Mouse (Mus musculus) embryo, embryonic 11.5 days (tissue): ENCODE data around the gene Ifit2.

Source experiments
- DNase-seq: peaks from one replicate; pipeline ENCODE4 v3.0.0-alpha.2; 2012; ENCODE audit warnings: low read depth, low spot score

The Ifit2 gene

DNA sequence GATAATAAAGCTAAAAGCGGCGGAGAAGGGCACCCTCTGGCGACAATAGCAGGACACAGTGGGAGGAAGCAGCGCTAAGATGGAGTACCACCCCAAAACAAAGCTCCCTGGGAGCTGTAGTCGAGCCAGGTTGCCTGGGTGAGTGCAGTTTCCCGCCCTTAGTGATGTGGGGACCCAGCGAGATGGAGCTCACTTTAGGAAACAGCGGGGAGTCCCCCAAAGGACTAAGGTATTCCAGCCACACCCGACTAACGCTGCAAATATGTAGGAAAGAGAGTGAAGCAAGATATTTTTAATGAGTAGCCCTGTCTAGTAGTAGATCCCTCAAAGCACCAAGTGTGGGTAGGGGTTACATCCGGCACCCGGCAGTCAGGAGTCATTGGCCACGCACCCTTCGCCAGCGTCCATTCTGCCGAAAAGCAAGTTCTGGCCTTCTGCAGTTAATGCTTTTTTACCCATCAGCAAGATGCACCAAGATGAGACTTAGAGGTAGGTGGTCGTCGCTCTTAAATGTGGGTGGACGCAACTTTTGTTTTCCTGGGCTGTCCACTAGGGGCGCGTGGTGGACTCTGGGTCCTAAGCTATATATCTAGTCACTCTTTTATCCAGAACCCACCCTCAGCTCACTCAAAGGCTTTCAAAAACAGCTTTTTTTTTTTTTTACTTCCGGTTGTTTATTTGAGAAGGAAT is at the start of gene Ifit2:
TSS of gene Ifit2 (plus strand) at position 161 of the 690 bp plus-strand sequence.
- peak; percentile 56 for DNase-seq

DNA sequence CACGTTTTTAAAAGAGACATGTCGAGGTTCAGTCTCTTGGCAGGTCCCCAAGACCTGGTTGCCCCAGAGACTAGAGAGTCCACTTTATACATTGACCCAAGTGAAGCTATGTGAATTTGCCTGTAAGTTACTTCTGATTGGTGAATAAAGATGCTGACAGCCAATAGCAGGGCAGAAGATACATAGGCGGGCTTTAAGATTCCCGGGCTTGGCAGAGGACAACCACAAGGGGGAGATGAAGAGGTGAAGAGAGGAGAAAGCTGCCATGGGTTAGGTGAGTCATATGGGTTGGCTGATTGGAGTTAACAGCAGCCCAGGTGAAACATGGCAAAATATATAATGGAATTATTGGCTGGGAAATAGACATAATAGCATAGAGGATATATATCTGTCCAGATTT is 49.7 kb upstream of the Ifit2 start:
- peak; percentile 35 for DNase-seq

DNA sequence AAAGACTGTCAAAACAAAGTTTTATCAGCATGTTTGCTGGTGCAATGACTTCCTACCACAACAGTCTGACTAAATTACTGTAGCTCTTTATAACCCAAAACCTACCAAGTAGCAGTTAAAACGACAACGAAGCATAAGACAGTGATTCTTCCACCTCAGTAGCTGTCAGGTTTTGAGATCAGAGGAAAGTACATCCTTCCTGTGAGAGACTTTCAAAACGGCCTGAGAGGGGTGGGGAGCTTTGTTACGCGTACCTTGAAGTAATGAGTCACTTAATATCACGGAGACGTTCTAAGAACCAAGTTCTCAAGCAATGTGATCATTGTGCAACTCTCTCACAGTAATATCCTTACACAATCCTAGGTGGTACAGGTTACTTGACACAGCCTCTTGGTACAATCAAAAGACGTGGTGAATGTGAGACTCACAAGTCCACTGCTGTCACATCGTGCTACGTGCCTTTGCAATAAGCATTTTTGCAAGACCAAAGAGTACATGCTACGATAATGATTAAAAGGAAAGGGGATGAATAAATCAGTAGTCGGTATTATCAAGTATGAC is 45.3 kb upstream of the Ifit2 start:
- no peak for DNase-seq

DNA sequence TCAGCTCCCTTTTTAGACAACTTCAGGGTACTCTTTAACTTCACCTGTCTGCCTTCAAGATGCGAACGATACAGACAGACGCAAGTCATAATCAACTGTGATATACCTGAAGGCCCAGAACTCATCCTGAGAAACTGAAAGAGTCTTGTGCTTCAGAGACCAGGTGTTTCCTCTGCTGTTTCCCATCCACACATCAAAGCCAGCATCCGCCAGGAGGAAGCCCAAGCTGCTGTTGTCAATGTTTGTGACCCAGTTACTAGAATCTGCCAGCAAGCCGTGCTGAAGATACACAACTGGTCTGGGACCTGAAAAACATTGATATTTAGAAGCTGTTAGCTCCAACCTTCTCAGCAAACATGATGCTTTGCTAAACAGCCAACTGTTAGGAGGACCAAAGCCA is 39.8 kb upstream of the Ifit2 start:
- DNase-seq: no peak

DNA sequence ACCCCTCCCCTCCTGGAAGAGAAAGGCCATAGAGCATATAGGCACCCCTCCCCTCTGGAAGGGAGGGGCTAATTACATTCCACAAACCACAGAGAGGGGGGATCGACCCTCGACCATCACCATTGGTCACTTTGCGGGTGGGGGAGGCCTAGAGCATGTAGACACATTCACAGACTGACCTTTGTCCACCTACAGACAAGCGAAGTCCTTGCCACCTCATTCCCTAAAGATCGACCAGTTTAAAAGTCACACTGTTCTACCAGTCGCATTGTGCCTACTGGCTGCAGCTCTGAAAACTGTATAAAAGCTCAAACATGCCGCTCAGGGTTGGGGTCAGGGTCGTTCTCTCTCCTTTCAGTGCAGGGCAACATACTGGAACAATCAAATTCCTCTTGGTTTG is 39.0 kb upstream of the Ifit2 start:
- DNase-seq: no peak

DNA sequence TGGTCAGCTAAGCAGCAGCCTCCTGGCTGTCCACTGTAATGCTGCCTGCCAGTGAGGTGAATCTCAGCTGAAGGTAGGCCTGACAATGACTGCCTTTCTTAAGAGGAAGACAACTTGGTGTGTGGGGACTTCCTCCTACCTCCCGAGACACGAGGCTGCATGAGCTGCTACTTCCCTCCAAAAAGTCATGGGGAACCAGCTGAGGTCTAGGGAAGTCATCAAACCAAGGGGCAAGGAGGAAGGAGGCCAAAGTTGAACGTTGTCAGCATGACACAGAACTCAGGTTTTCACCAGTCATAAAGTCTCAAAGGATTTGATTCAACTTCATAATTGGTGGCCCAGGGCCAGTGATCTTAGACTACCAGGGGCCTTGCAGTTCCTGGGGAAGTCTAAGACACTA is 34.8 kb upstream of the Ifit2 start:
- DNase-seq: no peak

DNA sequence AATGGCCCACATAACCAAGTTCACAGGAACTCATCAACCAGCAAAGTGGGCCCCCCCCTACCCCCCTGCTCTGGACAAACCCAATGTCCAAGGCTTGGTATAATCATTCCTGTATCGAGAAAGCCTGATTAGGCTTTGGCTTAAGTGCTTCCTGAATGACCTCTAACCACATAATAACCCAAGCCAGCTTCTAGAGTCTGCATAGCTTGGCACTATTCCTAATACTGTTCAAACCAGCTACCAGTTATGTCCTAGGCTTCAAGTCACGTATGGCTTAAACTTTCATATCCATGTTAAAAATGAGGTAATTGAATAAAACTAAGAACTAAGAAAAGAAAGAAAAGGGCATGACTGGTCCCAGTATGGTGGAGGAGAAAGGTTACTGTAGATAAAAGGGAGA is 34.1 kb upstream of the Ifit2 start:
- no peak for DNase-seq

DNA sequence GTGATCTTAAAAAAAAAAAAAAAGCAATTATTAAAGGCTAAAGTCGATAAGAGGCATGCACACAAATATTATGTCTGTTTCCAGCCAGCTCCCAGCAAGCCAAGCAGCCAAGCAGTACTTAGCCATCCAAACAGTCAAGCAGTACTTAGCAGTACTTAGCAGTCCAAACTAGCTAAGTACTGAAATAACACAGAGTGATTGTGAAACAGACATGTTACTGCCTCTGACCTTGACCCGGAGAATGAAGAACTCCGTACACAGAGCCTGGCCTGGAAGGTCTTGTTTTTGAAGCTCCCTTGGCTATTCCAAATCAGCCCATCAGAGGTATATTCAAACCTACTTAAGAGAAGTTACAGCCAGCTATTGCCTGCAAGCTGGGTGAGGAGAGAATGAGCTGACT is 33.3 kb upstream of the Ifit2 start:
- no peak for DNase-seq

DNA sequence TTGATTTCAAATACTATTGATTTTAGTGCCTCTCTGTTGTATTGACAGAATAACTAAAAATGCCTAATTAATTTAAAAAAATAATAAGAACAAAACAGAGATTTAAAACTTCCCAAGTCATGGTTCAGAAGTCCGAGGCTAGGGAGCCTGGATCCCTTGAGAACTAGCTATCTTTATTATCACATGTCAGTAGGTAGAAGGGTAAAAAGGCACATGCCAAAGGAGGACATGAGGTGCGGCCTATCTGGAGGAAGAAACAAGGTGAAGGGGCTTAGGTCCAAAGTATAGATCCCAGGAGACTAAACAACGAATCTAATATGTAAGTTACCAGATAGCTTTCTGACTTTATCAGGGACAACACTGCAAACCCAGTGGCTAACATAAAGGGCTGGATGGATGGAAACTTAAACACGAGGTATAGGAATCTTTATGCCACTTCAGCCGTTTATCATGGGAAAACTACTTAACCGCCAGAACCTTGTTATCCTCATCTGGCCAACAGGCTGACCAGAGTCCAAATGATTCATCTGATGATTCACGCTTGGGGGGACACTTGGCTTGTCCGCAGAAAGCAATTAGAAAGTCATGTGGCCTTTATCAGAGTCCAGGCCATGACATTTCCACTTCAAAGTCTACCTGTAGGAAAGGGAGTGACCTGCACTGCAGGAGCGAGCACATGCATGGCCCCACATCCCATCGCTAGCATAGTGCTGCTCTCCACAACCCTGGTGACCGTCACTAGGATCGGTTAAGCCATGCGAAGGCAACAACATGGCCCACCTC is 32.5 kb upstream of the Ifit2 start:
- no peak for DNase-seq

DNA sequence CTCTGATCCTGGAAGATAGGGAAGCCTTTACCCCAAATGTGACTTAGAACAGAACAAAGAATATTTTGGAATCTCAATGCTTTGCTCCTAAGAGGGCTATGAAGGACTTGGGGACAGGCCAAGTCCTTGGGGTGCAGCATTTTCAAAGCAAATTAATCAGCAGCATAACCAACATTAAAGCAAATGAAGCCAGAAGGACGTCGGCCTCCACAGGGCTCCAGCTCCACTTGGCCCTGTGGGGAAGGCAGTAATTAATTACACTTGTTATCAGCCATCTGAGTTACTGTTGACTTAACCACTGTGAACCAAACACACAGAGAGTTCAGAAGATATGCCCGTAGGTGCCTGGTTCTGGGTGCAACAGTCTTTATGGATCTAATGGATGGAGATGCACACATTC is 31.7 kb upstream of the Ifit2 start:
- DNase-seq: no peak

DNA sequence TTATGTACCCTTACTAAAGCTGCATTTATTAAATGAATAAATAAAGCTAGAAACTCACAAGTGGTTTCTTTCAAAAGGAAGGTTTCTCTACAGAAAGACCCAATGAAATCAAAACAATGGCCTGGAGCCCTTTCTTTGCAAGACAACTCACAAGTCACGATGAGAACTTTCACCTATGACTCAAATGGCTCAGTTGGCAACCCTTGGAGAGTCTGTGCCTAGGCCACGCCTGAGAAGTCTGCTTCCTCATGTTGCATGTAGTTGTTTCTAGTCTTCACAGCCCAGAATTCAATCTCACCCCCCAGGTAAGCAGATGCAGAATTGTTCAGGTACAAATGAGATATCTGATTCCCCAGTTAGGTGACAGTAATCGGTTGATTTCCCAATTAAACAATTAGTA is 30.8 kb upstream of the Ifit2 start:
- DNase-seq: no peak

DNA sequence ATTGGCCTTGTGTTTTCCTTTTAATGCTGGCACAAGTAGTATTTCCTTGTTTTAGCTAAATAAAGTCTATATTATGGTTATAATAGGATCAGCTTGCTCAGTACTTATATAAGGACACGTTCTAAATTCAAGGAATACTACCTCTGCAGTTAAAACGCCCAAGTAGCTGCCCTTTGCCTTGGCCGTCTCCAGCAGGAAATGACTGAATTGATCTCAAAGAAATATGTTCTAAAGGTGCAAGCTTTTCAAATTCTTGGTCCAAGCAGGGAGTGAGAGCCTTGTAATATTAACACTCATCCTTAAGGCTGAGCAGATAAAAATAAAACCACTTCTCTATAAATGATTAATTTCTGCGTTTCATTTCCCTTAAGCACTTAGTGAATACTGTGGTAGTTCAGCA is 30.4 kb upstream of the Ifit2 start:
- no peak for DNase-seq

DNA sequence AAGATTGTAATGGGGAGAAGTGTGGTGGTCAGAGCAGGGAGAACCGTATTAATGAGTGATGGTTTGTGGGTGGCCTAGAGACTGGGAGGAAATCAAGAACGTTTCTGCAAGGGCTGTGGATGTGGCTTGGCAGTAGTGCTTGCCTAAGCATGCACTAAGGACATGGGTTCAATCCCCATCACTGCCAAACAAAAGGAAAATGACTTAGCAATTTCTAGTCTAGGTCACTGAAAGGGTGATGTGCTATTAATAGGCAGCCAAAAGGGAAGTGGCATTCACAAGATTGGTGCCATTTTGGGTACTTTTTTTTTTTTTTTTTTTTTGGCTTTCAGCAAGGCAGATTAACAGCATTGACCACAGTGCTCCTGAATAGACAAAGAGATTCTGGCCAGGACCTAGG is 29.1 kb upstream of the Ifit2 start:
- no peak for DNase-seq

DNA sequence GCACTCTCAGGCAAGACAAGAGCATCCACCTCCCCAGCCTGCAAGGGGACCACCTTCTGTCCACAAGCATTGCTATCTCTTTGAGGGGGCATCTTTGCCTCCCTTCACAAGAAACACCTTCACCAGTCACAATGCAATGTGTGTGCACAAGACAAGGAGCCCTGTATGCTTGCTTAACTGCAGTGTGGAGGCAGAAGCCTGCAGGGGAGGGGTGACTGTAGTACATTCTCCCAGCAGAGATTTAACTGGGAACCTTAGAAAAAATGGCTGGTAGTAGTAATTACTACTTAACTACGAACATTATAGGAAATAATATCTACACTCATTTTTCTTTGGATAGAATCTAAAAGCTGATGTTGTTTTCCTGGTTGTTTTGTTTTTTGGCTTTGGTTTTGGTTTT is 28.5 kb upstream of the Ifit2 start:
- no peak for DNase-seq

DNA sequence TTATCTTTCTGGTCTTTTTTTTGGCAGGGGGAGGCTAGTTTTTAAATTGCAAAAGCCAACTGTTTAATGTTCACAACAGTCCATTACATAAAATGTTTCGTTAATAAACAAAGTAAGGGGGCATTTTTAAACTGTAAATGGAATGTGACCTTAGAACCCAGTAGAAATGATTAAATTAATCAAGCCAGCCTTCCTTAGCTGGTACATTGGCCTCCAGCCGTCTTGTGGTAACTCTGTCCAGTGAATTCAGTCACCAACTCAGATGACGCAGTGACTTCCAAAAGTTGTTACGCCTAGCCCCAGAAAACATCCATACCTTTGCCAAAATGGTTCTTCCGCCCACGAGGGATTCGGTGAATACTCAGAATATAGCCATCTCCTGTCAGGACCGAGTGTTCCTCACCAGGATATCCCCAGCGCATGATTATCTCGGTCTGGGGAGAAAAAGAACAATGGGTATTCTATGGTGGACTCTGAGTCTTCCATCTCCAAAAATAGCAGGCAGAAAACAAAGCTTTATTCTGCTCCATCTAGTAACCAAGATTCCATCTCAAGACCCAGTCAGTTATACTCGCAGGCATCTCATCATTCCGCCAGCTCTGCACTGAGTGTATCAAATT is 27.3 kb upstream of the Ifit2 start:
- no peak for DNase-seq

DNA sequence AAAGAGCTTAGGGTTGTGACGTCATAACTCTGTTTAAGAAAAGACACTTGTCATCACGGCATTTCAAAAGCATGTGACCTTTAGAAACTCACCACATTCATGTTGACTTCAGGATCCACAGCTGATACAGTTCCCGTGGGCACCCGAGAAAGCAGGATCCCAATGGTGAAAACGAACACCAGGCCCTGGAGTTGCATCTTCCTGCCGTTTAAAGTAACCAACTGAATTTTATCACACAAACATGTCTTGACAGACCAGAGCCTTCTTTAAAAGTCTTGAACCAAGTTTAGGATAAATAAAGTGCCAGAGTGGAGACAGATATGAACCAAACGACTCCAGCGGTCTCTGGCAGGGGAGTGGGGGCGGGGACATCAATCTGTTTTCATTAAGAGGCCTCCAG is 25.8 kb upstream of the Ifit2 start:
- no peak for DNase-seq

DNA sequence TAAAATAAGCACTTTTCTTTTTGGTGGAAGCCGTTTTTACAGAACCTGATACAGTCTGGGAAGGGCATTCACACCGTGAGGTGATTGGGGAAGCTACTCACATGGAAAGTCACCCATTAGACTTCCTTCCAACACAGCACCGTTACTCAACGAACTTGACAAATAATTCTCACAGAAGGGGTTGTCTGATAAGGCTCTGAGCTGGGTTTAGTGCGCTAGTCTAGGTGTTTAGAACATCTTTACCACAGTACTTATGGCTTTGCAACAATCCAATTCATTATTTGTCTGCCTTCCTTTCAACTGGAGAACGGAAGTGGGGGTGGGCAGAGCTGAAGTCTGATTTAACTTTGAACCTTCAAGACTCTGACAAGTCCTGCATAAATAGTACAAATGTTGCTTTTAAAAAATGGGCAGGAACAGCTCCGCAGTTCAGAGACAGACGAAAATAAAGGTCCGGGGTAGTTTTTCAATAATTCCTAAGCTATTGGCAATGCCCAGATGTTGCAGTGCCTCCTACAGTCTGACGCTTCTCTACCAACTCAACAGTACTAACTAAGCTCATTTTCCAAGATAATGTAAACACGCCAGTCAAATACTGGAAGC is 24.1 kb upstream of the Ifit2 start:
- DNase-seq: no peak

DNA sequence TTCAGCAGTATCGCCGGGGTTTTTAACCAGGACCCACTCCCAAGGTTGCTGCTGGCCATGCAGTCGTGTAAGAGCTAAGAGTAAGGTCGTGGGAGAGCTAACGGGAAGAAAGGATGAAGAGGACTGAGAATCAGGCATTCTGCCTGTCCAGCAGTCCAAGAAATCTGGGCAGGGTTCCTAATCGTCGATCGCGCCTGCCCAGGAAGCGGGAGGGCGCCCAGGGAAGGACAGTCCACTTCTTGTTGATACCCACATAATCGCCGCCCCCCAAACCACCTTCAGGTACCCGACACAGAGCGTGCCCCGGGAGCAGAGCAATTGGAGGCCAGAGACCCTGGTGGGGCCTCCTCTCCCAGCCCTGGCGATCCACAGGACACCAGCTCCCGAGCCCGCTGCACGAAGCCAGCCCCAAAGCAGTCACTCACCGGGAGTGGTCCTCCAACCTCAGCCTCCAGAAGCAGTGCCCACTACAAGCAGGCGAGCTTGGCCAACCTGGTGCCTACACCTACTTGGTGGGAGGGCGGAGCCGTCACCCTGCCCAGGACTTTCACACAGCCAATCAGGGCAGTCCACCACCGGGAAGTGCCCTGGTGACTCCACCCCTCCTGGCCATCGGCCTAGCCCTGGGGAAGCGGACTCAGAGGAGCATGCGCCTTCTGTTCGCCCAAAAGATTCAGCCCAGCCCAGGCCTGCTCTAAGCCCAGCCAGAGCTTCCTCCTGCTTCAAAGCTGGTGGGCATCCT is 23.4 kb upstream of the Ifit2 start, which contains the start of gene Lipa:
TSS of gene Lipa (minus strand) at position 534 of the 742 bp plus-strand sequence.
- DNase-seq: peak; percentile 83

DNA sequence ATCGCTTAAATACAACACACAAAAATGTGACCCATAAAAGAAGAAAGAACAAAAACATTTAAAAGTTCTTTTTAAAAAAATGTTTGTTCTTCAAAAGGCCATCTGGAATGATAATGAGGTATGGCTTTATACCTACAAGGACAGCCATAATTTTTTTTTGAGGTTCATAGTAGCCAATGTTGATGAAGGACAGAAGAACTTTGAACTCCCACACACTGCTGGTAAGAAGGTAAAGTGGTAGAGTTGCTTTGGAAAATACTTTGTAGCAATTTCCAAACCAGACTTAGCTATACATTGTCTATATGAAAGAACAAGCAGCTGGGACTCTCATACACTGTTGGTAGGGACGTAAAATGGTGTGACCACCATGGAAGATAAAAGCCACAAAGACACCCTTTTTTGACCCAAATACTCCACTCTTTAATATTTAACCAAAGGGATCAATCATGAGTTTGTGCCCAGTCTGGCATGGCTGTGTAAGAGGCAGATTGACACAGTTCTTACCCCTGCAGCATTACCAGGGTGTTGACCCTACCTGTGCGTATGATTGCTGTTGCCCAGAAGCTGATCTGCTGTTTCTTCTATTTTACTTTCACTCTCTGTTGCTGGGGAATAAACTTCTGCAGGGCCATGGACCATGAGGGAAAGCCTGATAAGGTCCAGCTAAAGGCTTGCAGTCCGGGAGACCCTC is 18.3 kb upstream of the Ifit2 start:
- DNase-seq: no peak

DNA sequence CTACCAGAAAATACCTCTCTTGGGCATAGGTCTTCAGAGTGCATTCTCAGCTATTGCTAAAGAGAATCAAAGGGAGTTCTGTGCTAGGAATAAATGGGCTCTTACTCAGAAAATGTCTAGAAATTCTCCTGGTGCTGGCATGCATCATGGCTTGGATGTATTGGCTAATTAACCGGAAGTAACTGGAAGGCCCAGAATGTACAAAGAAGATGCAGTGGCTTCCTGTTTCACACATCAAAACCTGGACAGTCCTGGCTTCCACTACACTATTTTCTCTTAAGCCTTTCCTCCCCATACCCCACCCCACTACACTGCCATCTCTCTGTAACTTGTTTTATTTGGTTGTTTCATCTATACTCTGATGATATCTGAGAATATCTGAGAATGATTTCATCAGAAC is 11.1 kb upstream of the Ifit2 start:
- DNase-seq: no peak

DNA sequence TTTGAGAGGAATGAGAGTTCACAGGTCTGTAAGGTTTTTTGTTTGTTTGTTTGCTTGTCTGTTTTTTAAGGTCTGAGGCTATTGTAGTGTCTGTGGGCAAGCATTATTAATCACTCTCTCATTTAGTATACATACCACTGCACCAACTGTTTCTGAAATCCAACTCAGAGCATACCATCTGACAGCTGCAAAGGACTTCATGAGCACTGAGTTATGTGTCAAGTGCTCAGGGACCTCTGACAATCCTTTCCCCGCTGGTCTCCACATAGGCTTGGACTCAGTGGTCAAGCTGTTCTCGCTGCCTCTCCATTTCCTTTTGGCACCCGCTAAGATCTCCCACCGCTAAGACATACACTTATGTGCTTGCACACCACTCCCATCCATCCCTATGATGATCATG is 4.3 kb upstream of the Ifit2 start:
- DNase-seq: no peak
